Mouse (Mus musculus) inflammation-experienced regulatory T-cells (primary cell): ENCODE measurements around the gene Lancl1. TPM values are rescaled to one million over a fixed set of nuclear protein-coding genes. Genes with fewer than 3 reads are reported as not detected.

Experiments
- polyA plus RNA-seq, 2 experiments: library from polyadenylated mRNA; unstranded; fragments of 100-300 nt; shearing (Covaris generic); gene quantifications; one replicate each; pipeline ENCODE4 v1.2.1; 2017

Lancl1 gene
- polyA plus RNA-seq: 10 to 100 TPM; 73.3 to 90.1 TPM

DNA sequence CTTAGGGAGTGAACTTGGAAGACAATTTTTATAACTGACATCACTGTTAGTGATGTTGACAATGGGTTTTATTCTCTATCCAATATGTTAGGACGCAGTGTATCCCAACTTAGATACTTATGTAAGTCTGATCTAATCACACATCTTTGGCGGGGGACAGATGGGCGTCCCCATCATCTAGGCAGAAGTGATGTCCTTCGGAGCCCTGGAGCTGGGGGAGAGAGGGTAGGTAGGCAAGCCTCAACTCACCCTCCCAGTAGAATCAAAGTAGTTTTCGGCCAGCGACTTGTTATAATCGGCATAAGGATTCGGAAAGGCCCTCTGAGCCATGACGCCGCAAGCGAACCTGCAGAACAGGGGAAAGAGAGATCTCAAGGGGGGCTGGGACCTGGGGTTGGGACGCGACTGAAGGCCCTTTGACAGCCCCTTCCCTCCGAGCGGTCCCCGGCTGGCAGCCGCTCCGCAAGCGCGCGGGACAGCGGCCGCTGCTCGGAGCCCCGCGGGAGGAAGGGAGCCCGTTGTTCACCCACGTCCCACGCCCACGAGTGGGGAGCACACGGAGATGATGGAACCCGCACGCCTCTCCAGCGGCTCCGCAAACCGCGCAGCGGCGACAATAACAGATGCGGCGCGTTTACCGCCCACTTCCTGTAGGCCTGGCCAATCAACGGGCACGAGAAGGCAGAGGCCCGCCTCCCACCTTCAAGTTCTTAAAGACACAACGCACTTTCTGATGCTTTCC lies at the start of gene Lancl1:
TSS of gene Lancl1 (minus strand) at position 627 of the 742 bp plus-strand sequence.

Other genes with a start within 250 kb of the Lancl1 start
- 10 to 100 TPM; 19.4 to 32.3 TPM for gene Kansl1l, start 221.3 kb downstream of the Lancl1 start, polyA plus RNA-seq
- 10 to 100 TPM; 65.9 to 72.2 TPM for gene Acadl, start 175.6 kb downstream of the Lancl1 start, polyA plus RNA-seq
- gene Myl1, start 93.5 kb downstream of the Lancl1 start, polyA plus RNA-seq: under 1 TPM in 1 of 2 experiments, not detected in 1; 0.30 TPM
- gene Cps1, start 84.2 kb upstream of the Lancl1 start, polyA plus RNA-seq: not detected